Mouse (Mus musculus): ENCODE data around the gene E2f4.

The E2f4 gene

GRCm38 (mm10) chr8:105297511-105298192 is at the start of gene E2f4:
Gene E2f4, plus strand, starts transcription at chr8:105297663.
- DNase-seq (ENCODE audit: low spot score in 2 of 2), result peak; percentile 84 to 90

- no peak for DNase-seq (ENCODE audit: low spot score in 2 of 2)
Observed at GRCm38 (mm10) chr8:105251954-105252353, 45.5 kb upstream of the E2f4 start.

DNA sequence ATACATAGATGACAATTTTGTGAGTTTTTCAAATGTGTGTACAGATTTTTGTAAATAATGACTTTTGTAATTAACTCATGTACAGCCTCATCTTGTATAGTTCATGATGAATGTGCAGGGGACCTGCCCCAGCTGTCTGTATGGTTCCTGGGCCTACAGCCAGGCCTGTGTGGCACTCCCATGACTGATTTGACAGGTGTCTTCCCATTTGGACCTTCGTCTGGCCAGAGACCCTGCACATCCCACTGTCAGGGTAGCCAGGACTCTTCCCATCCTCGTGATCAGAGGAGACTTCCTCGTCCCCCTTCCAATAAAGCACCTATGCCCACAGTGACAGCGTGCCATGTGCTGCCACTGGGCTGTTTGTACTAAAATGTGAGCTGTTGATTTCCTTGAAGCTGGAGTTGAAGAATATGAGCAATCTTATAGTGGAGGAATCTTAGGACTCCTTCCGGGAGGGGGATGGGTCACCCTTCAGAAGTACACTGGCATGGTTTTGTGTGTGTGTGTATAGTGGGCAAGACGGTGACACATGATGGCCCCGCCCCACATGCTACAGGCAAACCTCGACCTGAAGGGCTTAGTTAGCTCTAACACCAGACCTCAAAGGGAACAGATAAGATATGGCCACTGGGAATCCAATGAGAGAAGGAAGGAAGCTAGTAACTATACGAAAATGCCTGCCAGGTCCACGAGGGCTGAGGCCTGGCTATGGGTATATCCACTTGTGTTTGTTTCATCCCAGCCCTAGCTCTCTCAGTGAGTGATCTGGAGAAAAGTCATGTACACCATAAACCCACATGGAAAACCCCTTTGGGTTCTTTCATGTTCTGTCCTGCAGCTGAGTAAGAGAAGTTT is 44.6 kb upstream of the E2f4 start:
- no peak for DNase-seq (ENCODE audit: low spot score in 2 of 2)

GRCm38 (mm10) chr8:105253766-105254151 is 43.7 kb upstream of the E2f4 start:
- no peak for DNase-seq (ENCODE audit: low spot score in 2 of 2)

- DNase-seq (ENCODE audit: low spot score in 2 of 2), result peak; percentile 84 to 94
Observed at GRCm38 (mm10) chr8:105254152-105254965, 43.1 kb upstream of the E2f4 start.

GRCm38 (mm10) chr8:105254966-105255350 is 42.5 kb upstream of the E2f4 start, which contains the start of gene B3gnt9:
Gene B3gnt9, minus strand, starts transcription at chr8:105255153.
- DNase-seq (ENCODE audit: low spot score in 2 of 2), result no peak

DNA sequence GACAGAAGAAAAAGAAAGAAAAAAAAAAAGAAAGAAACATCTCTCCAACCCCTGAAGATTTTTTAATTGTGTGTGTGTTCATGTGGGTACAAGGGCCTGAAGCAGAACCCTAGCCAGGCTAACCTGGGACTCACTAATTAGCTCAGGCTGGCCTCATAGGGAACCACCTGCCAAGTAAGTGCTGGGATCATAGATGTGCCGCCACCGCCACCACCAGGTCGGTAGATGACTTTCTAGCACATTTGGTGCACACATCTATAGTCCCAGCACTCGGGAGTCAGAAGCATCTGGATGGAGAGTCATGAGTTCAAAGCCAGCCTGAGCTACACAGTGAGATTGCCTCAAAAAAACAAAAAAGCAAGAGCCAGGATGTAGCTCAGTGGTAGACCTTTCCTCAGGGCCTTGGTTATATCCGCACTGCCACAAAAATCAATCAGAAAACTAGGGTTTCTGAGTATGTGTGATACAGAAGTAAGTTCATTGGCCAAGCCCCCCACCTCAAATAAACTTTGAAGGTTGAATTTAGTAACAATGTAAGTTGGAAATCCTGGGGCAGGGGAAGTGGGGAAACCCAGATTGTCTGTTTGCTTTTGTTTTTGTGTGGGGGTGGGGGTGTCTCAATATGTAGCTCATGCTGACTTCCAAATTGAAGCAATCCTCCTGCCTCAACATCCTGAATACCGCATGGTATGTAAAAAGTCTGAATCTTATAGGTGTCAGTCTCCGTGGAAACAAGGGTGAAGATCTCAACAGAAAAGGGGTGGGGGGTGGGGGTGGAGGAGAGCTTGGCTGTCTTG is 39.9 kb upstream of the E2f4 start:
- no peak for DNase-seq (ENCODE audit: low spot score in 2 of 2)

- DNase-seq (ENCODE audit: low spot score in 2 of 2), result no peak
Observed at GRCm38 (mm10) chr8:105258911-105259720, 38.3 kb upstream of the E2f4 start.

- DNase-seq (ENCODE audit: low spot score in 2 of 2), result peak; percentile 81 to 86
Observed at GRCm38 (mm10) chr8:105259721-105260320, 37.6 kb upstream of the E2f4 start.

GRCm38 (mm10) chr8:105260371-105261099 is 36.9 kb upstream of the E2f4 start:
- DNase-seq (ENCODE audit: low spot score in 2 of 2), result no peak

DNA sequence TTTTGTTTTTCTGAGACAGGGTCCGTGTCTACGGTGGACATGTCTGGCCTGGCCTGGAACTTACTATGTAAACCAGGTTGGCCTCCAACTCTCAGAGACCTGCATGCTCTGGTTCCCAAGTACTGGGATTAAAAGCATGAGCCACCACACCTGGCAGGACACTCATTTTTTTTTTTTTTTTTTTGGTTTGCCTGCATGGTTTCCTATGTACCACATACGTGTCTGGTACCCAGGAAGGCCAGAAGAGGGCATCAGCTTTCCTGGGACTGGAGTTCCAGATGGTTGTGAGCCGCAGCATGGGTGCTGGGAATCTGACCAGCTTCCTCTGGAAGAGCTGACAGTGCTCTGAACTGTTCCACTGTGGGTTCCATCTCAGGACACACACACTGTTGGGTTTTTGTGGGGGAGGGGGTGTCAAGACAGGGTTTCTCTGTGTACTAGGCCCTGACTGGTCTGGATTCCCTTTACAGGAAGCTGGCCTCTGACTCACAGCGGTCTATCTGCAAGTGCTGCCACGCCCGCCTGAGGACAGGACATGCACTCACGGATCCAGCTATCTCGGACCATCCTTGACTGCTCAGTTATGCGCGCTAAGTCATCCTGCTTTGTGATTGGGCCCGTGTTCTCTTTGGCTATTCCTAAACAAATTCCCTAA is 36.0 kb upstream of the E2f4 start:
- no peak for DNase-seq (ENCODE audit: low spot score in 2 of 2)

- DNase-seq (ENCODE audit: low spot score in 2 of 2), result no peak
Observed at GRCm38 (mm10) chr8:105263244-105263912, 34.1 kb upstream of the E2f4 start.

GRCm38 (mm10) chr8:105264024-105264982 is 33.2 kb upstream of the E2f4 start, which contains the start of the genes Tradd and Fbxl8:
Gene Tradd, minus strand, starts transcription at chr8:105264609.
Gene Fbxl8, plus strand, starts transcription at chr8:105264648.
- no peak for DNase-seq (ENCODE audit: low spot score in 2 of 2)

DNA sequence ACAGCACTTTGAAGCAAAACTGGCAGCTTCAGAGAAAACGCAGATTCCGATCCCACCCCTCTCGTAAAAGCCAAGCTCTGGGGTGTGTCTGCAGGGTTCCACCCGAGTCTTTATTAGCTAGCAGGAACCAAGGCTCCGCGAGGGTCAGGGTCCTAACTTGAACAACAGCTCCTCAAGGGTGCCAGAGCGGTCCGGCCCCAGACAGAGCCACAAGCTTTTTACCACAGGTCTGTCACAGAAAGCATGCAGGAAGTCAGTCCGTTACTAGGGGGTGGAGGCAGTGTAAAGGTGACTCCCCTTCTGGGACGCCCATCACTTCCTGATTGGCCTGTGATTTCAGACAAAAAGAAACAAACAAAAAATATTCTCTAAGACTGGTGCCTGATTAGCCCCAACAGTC is 32.3 kb upstream of the E2f4 start:
- DNase-seq (ENCODE audit: low spot score in 2 of 2), result no peak

- no peak for DNase-seq (ENCODE audit: low spot score in 2 of 2)
Observed at GRCm38 (mm10) chr8:105266775-105267174, 30.7 kb upstream of the E2f4 start.

- peak; percentile 51 to 75 for DNase-seq (ENCODE audit: low spot score in 2 of 2)
Observed at GRCm38 (mm10) chr8:105268342-105269074, 29.0 kb upstream of the E2f4 start.

Measured in cerebellum, postnatal 4 days (tissue).